Mouse (Mus musculus) heart, adult 10 weeks (tissue): ENCODE data around the gene Scamp2. TPM values are rescaled to one million over a fixed set of nuclear protein-coding genes. Genes with fewer than 3 reads are reported as not detected.

Experiments
- polyA plus RNA-seq: library from polyadenylated mRNA; stranded (reverse); fragments of 350-450 nt; fragmentation: Illumina TruSeq; extraction: RNeasy Lipid Tissue Mini Kit (QIAGEN cat#74804); gene quantifications from one replicate; pipeline ENCODE4 v1.2.3, GENCODE M21; 2014; ENCODE audit warnings: low read depth, low replicate concordance

The Scamp2 gene
- polyA plus RNA-seq = 27.4 TPM

DNA sequence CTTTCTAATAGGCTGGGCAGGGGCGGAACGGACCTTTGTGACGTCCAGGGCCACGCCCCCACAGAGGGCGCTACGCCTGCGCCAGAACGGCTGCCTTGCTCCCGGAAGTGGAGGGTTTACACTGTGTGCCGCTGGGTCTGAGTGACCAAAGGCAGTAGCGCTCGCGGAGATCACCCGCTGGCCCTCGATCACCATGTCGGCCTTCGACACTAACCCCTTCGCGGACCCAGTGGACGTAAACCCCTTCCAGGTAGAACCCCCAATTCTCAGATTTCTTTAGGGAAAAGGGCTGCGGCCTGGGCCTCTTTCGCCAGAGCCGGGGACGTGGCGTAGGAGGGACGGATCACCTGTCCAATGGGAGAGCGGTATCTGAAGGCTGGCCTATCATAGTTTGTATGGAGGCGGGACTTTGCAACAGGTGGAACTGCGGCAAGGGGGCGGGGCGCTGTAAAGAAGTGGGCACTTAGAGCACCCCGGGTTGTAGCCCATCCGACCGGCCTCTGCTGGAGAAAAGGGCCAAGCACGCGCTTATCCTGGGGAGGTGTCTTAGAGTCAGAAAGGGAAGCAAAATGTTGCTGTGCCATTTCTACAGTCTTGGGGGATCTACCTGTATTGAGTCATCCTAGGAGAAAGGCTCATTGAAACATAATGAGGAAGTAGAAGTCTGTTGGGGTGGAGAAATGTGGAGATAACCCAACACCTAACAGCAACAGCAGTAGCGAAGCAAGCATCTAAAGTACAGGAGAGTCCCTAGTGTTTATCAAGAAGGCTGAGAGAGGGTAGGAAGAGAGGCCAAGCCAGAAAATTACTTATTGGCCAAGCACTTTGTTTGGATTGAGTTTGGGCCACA, at the start of gene Scamp2:
Gene Scamp2 (plus strand): TSS at position 83 of the 850 bp plus-strand sequence.

DNA sequence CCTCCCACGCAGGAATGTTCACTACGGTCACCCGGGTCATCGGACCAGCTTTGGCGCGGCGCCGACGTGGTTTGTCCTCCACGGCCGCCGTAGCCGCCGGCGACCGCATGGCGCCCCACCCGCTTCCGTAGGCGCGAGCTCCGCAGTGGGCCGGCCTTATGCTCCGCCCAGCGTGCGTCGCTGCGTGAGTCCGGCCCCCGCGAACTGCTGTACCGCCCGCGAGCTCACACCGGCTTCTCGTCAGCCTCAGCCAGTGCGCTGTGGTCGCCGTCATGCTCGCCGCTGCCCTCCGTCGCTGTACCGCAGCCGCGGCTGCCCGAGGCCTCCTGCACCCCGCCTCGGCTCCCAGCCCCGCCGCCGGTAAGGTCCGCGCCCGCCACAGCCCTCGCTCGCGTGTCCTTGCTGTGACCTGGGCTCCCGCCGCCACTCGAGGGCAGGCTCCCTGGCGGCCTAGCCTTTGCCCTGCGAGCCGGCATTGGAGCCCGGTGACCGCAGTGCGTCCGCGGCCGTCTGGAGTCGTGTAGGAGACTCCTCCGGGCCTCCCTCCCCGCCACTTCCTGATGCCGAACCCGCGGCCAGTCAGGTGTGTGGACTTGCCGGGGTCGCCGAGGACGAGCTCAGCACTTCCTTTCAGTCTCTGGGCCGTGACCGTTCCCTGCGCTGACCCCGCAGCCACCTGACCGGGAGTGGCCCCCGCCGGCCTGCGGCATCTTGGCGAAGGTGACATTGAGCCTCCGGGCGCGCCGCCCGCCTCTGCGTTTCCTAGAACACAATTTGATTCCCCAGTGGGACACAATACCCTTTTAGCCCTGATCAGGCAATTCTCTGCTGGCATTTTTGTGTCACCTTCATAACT, 39.5 kb upstream of the Scamp2 start, which contains the start of gene Cox5a:
Gene Cox5a (plus strand): TSS at position 219 of the 856 bp plus-strand sequence.

DNA sequence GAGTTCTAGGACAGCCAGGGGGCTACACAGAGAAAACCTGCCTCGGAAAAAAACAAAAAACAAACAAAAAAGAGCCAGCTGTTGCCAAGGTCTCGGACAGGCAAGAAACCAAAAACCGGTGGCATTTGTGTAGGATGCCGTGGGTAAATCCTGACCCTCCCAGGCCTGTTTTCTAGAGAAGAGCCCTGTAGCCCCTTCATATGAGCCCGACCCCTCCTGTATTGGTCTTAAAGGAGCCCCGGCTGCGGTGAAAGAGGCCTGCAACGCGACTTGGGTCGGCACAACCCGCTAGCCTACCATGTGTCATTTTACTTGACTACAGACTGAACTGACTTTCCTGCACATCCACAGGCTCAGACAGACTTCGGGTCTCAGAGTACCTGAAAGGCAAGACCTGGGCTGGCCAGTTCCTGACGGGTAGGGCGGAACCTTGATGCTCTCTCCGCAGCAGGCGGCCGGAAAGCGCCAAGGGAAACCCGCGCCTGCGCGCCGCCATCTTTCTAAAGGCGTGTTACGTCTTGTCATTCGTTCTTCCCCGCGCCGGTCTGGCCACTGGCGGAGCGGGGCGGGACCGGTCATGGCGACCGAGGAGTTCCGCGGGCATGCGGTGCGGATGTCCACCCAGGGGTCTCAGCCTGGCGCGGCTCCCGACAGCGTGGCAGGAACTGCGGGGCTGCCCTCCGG, 23.6 kb upstream of the Scamp2 start, which contains the start of gene Fam219b:
Gene Fam219b (plus strand): TSS at position 485 of the 684 bp plus-strand sequence.

GRCm38 (mm10) chr9:57552139-57552887, 8.4 kb upstream of the Scamp2 start, which contains the start of gene Mpi:
Mpi (minus strand) TSS chr9:57552763.

DNA sequence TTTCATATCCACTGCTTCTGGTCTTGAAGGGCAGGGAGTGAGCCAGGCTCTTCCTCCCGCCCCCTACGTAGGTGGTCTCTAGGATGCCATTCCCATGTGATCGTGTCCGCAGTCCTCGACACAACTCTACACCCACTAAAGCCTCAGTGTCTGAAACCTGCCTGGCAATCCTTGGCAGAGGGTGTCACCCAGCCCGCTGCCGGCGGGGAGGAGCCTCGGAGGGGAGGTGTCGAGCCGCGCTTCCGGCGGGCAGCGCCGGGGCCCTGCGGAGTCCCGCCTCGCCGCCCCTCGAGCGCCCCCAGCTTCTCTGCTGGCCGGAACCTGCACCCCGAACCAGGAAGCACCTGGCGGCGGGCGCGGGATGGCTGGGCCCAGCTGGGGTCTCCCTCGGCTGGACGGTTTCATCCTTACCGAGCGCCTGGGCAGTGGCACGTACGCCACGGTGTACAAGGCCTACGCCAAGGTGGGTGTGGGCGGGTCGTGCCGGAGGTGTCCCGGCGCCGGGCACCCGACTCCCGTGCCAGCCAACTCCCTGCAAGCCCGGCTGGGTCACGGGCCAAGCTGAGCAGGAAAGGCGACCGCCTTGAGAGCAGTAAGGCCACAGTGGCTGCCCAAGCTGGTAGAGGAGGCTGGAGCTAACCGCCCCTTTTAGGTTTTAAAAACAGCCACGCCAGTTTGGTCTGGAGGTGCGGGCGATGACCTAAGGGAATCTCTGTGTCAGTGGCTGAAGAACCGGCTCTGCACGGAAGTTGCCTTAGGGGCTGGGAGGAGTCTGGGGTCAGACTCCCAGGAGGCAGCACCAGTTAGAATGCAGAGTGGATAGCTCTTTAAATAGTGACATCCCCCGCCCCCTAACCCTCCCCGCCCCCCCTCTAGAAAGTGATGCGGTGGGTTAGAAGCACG, 28.7 kb downstream of the Scamp2 start, which contains the start of gene Ulk3:
Gene Ulk3 (plus strand): TSS at position 229 of the 903 bp plus-strand sequence.

DNA sequence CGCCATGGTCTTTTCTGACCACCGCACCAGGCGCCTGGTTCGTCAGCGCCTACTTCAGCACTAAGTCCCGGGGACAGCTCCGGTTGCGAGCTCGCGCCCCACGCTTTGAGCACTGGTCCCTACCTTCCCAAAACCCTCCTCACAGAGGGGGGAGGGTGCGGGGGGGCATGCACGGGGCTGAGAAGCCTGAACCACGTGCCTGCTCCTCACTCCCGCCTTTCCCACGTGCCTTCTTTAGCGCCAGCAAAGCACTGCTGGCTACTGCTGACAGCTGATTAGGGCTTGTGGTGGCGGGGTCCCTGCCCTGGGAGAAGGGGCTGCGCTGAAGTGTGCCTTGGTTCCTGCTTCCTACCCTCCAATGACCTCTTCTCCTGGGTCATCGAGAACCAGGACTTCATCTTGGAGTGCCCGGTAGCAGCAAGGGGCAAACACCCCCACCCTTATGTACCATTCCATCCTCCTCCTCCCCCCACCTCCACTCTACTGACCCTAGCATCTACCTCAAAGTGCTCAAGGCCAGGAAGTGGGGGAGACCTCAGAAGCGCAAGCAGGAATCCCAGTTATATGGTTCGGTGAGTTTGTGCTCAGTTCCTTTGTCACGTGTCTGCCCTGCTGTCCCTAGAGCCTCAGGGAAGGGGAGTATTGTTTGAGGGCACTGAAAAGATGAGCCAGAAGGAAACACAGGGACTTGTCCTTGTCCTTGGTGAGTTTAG, 45.6 kb downstream of the Scamp2 start, which contains the start of gene Cplx3:
Gene Cplx3 (minus strand): TSS at position 143 of the 713 bp plus-strand sequence.

DNA sequence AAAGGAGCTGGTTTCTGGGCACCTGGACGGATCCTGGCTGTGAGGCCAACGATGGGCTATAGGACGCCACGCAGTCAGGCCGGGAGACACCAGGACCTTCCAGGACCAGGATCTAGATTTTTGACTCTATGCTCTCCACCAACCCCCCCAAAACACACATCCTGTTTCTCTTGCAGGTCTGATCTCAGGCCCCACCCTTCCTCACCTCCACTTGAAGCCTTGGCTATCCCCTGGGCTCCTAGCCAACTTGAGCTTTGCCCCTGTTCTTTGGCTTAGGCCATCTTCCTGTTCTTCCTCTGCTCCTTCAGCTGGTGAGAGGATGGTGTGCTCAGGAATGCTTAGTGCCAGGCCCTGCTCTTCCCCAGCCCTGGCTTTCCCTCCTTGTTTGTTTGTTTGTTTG, 59.9 kb downstream of the Scamp2 start, which contains the start of gene Lman1l:
Gene Lman1l (minus strand): TSS at position 101 of the 400 bp plus-strand sequence.

Other genes starting within 250 kb of the Scamp2 start
- 18.6 TPM for gene Ppcdc, start 120.8 kb upstream of the Scamp2 start, polyA plus RNA-seq
- gene Scamp5, start 92.9 kb upstream of the Scamp2 start, polyA plus RNA-seq = 8.7 TPM
- gene Rpp25, start 56.9 kb upstream of the Scamp2 start, polyA plus RNA-seq = 4.1 TPM
- 2,575 TPM for gene Cox5a, start 39.7 kb upstream of the Scamp2 start, polyA plus RNA-seq
- gene Fam219b, start 23.4 kb upstream of the Scamp2 start, polyA plus RNA-seq = 10.3 TPM
- 107 TPM for gene Mpi, start 8.2 kb upstream of the Scamp2 start, polyA plus RNA-seq
- gene Ulk3, start 28.5 kb downstream of the Scamp2 start, polyA plus RNA-seq = 13.7 TPM
- gene Cplx3, start 45.3 kb downstream of the Scamp2 start, polyA plus RNA-seq = not detected
- 0.47 TPM for gene Lman1l, start 59.8 kb downstream of the Scamp2 start, polyA plus RNA-seq
- gene Csk, start 92.7 kb downstream of the Scamp2 start, polyA plus RNA-seq = 23.9 TPM
- not detected for gene Cyp1a2, start 122.8 kb downstream of the Scamp2 start, polyA plus RNA-seq
- 1.4 TPM for gene Cyp1a1, start 127.0 kb downstream of the Scamp2 start, polyA plus RNA-seq
- 3.7 TPM for gene Edc3, start 147.6 kb downstream of the Scamp2 start, polyA plus RNA-seq
- gene Clk3, start 204.9 kb downstream of the Scamp2 start, polyA plus RNA-seq = 47.0 TPM